Mouse (Mus musculus) right cerebral cortex, postnatal 4 days (tissue): ENCODE results near the gene Kpna2.
"Not testable (repeated sequence)": the region's sequence is repeated elsewhere in the genome, so short reads cannot be mapped to it uniquely, and the experiment has no call there.

Experiments used
- DNase-seq: peaks from one replicate; pipeline ENCODE4 v3.0.0-alpha.2; 2022

The Kpna2 gene

DNA sequence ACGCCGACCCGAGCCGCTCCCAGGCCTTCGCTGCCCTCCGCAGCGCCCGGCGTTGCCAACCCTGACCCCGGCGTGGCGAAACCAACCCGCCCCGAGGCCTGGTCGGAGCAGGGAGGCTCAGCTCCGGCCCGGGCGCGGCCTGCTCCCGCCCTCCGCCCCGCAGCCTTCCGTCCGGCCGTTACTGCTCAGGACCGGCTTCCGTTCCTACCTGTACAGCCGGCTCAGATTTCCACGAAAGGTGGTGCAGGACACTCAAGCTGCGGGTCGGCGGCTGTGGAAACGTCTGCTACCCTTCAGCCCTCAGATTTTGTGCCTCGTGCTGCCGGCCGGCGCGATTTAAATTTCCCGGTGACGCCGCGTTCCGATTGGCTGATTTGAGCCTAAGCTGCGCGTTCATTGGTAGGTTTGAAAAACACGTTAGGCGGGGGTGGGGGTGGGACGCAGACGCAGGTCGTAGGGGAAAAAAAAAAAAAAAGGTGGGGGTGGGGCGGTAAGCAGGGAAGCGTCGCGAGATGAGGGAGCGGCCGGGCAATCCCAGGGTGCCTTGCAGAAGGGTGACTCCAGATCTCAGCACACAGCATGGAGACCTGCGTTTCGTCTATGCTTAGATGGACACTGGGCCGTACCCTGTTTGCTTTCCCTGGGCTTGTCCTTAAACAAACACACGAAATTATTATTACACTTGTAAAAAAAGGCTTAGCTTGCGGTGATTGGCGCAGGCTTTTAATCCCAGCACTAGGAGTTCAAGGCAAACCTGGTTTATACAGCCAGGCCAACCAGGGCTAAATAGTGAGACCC lies at the start of gene Kpna2:
Gene Kpna2, minus strand, starts transcription at position 391 of the 798 bp plus-strand sequence.
- DNase-seq: peak; percentile 90

DNA sequence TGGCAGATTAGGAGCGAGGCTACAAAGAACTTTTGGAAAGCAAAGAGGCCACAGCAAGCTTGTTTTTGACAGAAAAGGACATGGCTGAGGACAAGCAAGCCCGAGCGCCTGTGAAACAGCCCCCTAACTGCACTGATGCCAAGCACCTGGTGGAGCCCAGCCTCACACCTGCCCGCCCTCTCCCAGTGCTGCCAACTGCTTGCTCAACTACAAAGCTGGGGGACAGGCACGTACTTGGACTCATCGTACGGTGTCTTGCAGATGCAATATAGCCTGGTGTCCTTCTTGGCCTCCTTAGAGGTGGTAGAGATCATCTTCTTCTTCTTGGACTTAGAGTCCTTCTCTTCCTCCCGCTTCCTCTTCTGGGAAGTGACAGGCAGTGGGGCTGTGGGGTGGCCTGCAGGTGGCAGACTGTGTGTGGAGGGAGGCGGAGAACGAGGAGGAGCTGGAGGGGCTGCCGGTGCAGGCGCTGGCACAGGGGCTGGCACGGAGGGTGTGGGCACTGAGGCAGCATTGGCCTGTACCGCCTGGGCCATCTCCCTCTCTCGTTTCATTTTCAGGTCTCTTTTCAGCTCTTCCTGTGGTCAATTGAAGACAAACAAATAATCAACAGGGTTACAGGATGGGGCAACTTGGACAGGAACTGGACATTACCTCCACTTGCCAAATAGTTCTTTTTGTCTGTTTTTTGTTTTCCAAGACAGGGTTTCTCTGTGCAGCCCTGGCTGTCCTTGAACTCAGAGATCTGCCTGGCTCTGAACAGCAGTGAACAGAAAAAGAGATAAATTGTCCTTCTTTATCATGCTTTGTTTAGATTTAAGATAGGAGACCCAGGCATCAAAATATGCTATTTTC lies 47.7 kb upstream of the Kpna2 start:
- no peak for DNase-seq

DNA sequence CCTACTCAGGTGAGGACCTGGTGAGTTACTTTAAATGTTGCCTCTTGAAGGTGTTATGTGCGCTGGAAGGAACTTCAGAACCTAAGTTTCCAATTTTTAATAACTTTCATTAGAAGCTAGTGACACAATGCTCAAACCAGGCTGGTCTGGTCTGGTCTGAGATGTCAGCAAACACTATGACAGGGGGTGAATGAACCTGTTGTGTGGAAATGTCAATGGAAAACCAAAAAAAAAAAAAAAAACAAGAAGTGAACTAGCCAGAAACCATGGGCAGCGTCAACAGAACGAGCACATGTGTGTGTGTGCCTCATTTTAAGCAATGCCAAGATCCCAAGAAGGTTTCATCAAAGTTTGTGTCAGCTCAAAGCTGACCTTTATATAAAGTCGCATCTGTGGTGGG lies 46.2 kb upstream of the Kpna2 start:
- DNase-seq: no peak

DNA sequence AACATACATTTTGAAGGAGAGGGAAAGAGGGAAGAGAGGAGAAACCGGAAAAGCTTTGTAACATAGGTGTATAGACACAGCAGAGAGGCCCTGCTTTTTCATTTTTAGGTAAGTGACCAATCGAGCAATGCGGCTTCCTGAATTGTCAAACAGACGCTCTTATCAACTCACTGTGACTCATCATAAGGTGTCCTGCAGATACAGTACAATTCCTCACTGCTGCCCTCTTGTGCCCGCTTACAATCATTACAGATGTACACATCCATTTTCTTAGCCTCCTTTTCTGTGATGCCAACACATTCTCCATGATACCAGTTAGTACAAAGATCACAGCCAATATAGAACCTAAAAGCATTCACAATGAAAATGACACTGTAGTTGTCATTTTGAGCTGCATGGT lies 45.0 kb upstream of the Kpna2 start:
- DNase-seq: peak; percentile 80

DNA sequence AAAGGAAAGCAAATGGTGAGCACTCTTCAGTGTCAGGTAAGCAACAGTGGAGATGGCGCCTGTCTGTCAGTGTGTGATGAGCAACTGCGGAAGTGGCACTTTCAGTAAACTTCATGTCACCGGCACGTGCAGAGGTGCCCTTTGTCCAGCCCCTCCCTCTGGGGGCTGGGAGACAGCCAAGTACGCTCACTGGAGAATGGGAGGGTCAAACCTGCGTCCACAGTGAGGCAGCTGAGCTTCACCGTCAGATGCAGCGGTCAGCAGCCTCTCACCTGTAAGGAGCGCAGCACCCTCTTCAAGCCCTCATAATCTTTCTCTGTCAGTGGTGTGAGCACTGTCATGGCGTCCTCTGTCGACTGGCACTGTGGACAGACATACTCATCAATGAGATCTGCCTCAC lies 44.0 kb upstream of the Kpna2 start:
- no peak for DNase-seq

DNA sequence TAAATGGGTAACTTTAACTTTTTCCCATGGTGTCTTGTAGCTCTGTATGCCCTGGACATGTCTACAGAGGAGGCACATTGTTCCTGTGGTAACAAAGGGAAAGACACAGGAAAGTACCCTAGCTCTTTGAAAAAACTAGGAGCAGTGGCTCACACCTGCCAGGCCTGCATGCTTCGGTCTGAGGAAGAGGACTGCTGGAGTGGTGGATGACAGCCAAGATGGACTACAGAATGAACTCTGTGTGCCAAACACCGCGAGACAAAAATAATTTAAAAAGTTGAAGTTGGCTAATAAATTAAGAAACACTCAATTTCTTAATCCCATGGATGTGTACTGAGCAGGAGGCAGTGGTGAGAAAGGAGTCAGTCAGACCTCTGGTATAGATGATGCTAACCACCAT lies 42.1 kb upstream of the Kpna2 start:
- no peak for DNase-seq

DNA sequence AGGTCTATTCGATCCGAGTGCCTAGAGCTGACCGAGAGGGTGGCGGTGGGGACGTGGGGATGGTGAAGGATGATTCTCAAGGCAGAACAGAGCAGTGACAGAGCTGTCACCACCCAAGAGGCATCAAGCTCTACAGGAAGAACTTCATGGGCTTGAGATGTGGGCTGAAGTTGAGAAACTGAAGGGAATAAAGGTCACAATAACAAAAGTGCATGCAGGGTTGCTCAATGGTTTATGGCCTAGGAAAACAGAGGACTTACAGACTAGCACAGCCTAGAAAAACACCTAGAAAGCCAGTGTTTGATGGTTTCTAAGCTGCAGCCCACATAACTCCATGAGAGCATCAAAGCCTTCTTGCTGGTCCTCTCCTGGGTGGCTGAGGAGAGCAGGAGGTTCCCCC lies 40.1 kb upstream of the Kpna2 start:
- DNase-seq: no peak

DNA sequence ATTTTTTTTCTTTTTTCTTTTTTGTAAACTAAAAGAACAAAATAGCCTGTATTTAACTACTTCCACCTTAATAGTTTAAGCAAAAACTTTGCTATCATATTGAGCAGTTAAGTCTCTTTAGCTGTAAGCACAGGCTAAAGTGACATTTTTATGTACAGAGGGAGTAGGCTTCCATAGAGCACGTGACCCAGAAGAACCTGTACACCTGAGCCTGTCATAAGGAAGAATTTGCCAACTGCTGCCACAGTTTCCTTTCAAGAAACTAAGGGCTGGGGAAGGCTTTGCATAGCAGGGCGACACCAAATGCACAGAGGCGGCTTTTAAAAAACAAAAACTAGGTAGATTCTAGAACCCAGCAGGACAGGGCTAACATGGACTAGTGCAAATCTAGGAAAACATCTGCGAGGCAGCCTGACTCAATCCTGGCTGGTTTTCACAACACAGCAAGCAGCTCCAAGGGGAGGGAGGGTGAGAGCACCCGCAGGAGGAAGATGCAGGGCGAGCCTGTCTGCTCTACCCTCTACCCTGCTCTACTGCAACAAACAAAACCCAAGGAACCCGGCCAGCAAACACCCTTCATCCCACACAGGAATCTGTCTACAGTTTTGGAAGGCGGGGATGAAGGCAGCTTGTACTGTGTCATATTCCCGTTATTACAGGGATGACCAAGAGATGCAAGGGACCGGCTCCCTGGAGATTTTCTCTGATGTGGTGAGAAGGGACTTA lies 34.9 kb upstream of the Kpna2 start:
- no peak for DNase-seq

DNA sequence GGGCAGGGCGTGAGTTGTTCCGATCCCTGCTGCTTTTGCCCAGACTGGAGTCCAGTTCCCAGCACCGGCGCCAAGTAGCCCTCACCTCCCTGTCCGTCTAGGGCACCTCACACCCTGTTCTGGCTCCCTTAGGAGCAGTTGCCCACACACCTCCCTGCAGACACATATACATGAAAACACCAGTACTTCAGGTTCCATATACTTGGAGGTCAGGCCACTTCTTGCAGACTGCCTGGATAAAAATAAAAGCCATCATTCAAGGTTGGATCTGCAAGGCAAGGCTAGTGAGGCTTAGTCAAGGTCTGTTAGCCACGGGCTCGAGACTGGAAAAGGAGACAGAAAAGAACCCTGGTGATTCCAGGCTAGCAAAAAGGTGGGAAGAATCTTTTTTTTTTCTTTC lies 32.3 kb upstream of the Kpna2 start:
- no peak for DNase-seq

DNA sequence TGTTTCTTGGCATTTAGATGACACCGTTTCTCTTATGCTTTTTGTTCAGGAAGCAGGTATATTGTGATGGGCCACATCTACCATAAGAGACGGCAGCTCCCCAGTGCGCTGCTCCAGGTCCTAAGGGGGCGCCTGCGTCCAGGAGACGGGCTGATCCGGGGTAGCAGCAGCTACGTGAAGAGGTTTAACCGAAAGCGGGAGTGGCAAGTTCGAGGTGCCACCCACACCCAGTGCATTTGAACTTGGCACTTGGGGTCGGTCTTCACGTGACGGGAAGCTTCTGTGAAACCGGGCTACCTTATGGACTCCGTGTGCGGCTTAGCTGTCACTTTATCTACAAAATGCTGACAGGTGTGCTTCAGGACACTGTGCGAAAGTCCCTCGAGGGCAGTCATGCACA lies 30.2 kb upstream of the Kpna2 start:
- no peak for DNase-seq

DNA sequence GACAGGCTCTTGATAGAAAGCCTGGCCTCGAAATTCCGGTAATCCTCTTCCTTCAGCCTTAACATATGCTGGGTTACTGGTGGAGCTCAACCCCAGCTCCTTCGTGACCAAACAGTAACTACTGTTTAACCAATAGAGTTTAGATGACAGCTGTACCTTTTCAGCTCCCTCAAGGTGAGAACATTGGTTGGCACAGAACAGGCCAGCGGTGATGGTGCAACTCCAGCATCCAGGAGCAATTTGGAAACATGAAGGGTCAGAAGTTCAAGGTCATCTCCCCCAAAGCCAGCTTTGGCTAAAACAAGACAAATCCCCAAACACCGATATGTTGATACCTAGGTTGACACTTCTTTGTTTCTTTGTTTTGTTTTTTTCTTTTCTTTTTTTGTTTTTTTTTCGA lies 29.4 kb upstream of the Kpna2 start:
- DNase-seq: no peak

DNA sequence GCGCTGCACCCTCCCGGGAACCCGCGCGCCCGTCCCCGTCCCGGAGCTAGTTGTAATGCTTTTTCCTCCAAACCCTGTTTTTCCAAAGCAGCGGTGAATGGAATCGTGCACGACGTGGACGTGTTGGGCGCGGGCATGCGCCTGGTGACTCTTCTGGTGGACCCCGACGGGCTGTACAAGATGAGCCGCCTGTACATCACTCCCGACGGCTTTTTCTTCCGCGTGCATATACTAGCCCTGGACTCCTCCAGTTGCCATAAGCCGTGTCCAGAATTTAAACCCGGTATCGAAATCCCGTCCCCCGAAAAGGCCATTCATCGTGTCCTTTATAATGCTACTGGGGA lies 28.9 kb upstream of the Kpna2 start:
- no peak for DNase-seq

DNA sequence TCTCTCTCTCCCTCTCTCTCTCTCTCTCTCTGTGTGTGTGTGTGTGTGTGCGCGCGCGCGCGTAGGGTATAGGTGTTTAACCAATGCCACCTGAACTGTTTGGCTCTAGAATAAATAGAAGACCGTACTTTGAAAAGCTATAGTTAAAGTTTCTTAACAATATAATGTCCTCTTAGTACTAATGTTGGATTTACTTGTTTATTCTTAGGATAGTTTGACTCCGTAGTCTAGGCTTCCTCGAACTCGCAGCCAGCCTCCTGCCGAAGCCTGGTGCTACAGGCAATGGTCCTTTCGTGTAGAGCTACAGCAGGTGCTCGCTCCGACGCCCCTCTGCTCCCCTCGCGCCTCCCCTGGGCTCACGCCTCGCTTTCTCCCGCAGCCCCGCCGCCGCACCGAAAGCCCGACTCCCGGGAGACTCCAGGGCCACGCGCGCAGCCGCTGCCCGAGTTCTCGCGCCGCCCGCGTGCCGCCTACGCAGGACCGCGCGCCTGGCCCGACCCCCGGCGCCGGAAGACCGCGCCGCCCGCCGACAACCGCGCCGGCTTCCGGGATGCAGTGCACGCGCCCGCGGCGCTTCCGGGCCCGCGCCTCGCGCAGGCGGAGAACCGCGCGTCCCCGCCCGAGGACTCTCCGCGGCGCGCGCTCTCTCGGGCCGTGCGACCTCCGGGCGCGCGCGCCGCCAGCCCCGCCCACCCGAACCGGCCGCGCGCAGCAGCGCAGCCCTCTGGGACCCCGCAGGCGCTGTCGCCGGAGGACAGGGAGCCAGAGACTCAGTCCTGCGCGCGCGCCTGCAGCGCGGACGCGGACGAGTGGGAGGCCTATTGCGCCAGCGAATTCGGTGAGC lies 28.3 kb upstream of the Kpna2 start:
- peak; percentile 89 for DNase-seq

DNA sequence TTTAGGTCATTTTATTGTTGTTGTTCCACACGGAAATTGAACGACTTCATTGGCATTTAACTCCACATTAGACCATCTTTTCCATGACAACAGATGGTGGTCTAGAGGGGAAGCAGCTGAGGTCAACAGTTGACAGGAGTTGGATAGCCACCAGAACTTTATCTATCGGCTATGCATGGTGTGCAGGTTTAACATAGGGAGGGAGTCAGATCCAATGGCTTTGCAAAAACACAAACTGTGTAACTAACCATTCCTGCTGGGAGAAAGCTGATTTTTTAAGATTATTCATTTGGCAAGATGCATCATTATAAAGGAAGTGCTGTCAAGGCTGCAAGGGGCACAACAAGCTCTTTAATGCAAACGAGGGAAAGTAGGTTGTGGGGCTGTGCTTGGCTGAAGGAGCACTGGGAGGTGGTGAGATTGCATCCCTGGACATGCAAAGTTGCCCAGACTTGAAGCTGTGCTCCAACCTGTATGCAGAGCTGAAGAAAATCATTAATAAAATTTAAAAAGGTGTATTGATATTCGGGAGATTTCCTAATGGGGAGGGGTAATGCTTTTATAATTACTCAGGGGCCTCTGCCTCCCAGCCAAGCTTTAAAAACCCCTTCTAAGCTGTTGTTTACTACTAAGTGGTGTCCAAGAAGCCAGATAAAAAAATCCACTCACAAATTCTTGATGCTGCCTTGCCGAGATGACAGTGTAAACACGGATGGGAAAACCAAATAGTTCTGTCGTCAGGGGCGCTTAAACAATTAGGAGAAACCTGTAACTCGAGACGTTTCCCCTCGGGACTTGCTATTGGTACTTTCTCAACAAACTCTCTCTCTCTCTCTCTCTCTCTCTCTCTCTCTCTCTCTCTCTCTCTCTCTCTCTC lies 27.5 kb upstream of the Kpna2 start:
- DNase-seq: no peak

DNA sequence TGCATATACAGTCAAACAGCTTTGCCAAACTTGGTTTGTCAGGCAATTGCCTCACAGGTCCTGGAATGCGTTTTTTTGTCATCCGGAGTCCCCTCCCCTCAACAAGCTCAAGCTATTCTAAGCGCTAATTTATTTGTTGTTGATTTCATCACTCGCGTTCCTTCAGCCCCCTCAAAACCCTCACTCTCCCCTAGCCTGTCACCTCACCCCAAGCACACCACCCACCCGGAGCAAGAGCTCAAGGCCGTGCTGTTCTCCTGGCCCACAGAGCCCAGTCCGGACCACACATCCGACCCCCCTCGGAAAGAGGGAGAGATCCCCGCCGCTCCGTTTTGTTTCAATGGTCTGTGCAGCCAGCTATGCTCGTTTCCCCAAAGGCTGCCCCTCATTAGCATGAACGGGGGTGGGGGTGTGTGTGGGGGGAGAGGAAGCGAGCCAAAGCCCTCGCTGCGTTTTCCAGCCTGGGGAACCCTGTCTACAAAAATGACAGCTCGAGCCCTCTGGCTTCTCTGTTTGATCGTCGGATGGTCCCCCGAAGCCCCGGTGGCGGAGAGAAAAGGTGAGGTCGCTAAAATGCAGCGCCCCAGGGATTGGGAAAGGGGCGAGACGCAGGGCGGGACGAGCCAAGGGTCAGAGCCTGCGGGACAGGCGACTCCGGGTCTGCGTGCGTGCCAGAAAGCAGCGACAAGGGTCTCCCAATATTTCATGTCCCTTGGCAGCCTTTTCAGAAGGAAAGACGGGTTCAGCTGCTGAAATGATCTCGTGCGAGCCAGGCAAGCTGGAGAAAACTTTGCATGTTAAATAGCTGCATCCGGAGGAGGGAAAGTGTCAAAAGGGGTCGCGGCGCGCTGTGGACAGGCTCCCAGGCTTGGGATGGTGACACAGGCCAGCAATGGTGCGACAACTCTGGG lies 26.3 kb upstream of the Kpna2 start, which contains the start of gene 1810010H24Rik:
Gene 1810010H24Rik, plus strand, starts transcription at position 271 of the 911 bp plus-strand sequence.
- peak; percentile 43 for DNase-seq

DNA sequence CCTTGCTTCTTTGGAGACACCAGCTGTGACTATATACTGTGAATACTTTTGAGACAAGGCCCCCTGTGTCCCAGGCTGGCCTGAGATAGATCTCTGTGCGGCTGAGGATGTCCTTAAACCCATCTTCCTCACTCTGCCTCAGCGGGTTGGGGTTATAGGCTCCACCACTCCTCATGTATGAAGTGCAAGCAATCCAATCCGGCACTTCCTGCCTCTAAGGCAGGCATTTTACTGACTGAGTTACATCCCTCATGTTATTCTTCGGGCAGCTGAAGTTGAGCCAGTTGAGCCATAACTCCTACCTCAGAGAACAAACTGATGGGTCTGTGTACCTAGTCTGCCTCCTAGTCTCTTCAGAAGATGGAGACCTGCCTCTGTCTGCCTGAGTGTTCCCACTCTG lies 25.1 kb upstream of the Kpna2 start:
- DNase-seq: no peak

DNA sequence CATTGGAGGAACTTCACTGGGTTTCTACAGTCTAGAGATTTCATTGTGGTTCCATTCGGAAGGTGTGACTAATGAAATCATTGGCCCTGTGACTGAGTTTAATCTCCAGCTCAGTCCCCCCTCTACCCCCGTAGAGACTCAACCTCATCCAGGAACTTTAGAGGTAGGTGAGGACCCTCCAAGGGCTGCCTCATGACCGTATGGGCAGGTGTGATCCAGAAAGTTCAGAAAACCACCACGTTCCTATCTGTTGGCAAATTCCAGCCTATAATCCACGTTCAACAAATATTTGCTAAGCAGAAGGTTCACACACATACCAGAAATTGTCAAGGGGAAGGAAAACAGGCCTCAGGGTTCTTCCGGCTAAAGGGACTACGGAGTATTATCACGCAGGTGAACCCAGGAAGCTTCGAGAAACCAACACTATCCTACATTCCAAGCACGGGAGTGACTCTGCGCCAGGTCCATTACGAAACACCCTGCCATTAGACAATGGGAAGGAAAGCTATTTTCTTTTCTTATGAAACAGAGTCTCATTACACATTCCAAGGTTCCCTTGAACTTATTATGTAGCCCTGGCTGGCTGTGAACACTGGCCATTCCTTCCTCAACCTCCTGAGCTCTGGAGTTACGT lies 22.8 kb upstream of the Kpna2 start:
- no peak for DNase-seq

DNA sequence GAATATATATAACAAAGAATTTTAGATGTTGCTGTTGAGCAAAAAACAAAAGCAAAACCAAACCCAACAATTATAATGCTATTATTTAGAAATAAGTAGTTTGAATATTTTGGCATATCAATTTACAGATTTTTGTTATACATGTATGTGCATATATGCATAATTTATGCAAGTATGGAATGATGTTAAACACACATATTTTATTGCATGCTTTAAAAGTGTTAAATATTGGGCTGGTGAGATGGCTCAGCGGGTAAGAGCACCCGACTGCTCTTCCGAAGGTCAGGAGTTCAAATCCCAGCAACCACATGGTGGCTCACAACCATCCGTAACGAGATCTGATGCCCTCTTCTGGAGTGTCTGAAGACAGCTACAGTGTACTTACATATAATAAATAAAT lies 20.4 kb upstream of the Kpna2 start:
- not testable (repeated sequence) for DNase-seq

DNA sequence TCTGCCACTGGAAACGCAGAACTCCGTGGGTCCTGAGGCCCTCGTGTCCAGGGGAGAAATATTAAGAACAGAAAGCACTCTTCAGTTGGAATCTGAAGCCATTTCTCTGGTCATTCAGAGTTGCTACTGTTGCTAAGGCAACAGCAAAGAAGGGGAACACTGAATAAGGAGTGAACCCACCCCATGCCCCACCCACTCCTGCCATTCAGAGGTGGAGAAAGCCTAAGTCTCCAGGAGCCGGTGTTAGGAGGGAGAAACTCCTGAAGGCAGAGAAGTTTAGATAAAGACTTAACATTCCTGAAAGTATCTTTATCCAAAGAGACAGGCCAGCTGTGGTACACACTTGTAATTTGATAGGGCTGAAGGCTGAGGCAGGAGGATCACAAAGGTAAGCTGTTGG lies 20.0 kb upstream of the Kpna2 start:
- no peak for DNase-seq

DNA sequence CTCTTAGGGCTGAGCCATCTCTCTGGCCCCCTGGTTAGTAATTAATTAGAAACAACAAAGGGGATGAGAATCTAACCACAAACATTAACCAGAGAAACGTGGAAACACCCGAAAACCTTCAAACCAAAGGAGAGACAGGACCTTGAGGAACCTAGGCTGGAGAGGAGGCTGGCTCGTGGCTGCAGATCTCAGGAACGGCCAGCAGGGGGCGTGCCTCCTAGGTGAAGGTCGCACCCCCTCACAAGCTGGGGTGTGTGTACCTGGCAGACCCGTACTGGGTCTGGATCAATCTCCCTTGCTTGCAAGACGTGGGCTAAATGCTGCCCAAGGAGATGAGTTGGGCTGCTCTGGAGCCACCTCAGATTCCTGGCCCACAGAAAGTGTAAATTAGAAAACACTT lies 19.3 kb upstream of the Kpna2 start:
- no peak for DNase-seq
